Mouse (Mus musculus) granulocyte monocyte progenitor cell, adult 5-6 weeks (primary cell): ENCODE data around the gene Tmem88. TPM values are rescaled to one million over a fixed set of nuclear protein-coding genes. Genes with fewer than 3 reads are reported as not detected.

Experiments
- ATAC-seq: replicated peaks from 2 replicates; pipeline ENCODE4 v1.8.0; 2016; ENCODE audit warnings: mild to moderate bottlenecking, moderate TSS enrichment, inconsistent platforms; ENCODE audit not compliant: poor library complexity, severe bottlenecking
- total RNA-seq, 2 experiments: library from RNA; stranded (forward) in 1 of 2; stranded (reverse) in 1 of 2; fragments of 200-712, 200-1000 nt in 1 of 2; fragments of >200 nt in 1 of 2; fragmentation: Nextera tagmentation in 1 of 2; gene quantifications; 2 replicates each; pipeline ENCODE4 v1.2.3; 2014 to 2017

Tmem88 gene
- total RNA-seq, 2 experiments from 2014 or later = not detected

DNA sequence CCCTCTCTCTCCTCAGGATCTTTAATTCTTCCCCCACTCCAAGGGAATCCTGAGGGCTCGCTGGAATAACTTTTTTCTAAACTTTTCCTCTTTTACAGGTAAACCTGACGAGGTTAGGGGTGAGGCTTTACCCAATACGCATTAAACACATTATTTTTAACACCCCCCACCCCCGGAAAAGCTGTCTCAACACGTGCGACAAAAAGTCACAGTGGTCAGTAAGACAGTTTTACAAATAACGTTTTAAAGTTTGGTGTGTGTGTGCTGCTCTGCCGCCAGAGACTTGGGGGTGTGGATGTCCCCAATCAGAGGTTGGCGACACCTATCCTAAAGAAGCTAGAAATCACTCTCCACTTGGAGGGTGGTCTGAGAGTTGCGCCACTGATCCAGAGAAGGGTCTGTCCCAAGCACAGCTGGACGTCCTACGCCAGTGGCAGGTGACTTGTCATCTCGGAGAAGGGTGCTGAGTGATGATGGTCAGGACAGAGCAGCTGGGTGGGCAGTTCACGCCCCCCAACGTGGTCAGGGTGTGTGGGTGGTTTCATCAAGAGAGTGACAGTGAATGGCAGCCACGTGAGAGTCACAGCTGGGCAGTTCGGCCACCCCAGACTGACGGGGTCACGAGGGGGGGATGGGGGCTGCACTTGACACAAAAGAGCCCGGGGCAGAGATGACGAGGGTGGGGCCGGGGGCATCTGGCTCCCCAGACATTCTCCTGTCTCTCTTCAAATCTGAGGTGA, 30.2 kb downstream of the Tmem88 start:
- peak; percentile 31 for ATAC-seq

GRCm38 (mm10) chr11:69366855-69367615, 31.0 kb downstream of the Tmem88 start:
- no peak for ATAC-seq

GRCm38 (mm10) chr11:69366157-69366854, 31.7 kb downstream of the Tmem88 start:
- ATAC-seq = peak; percentile 74

DNA sequence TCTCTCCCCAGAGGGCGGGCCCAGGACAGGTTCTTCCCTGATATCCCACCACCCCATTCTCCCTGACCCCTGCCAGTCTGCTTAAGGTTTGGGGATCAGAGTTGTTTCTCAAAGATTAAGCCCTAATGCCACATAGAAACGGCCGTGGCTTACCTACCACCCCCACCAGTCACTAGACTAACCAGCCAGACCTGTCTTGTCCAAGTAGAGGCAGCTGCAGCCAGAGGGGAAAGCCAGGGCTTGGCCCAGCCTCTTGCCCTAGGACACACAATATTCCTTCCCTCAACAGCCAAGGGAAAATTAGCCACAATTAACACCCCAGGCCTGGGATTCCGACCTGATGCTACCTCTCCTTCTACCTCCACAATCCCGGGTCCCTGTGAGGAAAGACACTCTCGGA, 32.3 kb downstream of the Tmem88 start:
- no peak for ATAC-seq

DNA sequence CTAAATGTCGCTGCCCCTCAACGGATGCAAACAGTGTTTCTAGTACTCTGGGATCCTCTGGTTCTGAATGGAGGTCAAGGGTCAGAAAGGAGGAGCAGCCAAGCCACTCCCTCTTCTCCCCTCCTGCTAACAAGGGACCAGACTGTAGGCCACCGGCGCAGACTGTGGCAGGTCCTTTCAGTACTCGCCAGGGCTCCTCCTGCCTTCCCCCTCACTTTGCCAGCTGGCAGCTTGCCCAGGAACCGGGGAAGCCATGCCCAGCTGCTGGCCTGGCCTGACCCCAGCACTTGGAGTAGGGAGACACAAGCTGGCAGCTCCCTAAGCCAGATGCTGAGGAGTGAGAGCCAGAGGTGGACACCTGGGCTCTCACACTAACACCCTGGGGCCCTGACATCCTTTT, 33.1 kb downstream of the Tmem88 start:
- 0 out of 2 replicates have a peak, but pooled peaks have one; percentile 12 for ATAC-seq

DNA sequence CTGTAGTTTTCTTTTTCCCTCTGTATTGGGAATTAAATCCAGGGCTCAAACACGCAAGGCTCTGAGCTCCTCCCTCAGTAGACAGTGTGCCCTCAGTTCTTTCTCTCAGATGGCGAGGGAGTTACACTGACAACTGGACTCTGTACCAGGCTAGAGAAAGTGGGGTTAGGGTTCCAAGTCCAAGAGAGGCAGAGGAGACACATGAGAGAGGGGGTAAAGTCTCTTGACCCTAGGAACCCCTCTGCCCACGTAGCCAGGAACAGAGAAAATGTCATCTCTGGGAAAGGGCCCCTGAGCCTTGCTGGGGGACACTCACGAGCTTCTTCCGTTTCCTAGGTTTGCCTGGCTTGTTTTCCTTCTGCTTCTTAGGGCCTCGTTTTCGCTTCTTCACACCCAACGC, 33.7 kb downstream of the Tmem88 start:
- no peak for ATAC-seq

GRCm38 (mm10) chr11:69362479-69362878, 35.6 kb downstream of the Tmem88 start:
- ATAC-seq = no peak

GRCm38 (mm10) chr11:69362021-69362420, 36.0 kb downstream of the Tmem88 start:
- ATAC-seq = no peak

- no peak for ATAC-seq
Observed at GRCm38 (mm10) chr11:69357690-69358089, 40.3 kb downstream of the Tmem88 start.

GRCm38 (mm10) chr11:69356544-69356943, 41.5 kb downstream of the Tmem88 start:
- ATAC-seq = no peak

Other genes starting within 250 kb of the Tmem88 start
- not detected in 2 replicates for gene Alox12b, start 241.2 kb downstream of the Tmem88 start, total RNA-seq (2014; fragmentation: Nextera tagmentation)
- not detected in 2 replicates for gene Alox12b, start 241.2 kb downstream of the Tmem88 start, total RNA-seq (2017)
- gene Alox8, start 200.4 kb downstream of the Tmem88 start, total RNA-seq (2014; fragmentation: Nextera tagmentation) = not detected in 2 replicates
- gene Alox8, start 200.4 kb downstream of the Tmem88 start, total RNA-seq (2017) = not detected in 2 replicates
- gene Gucy2e, start 161.2 kb downstream of the Tmem88 start, total RNA-seq (2014; fragmentation: Nextera tagmentation) = not detected in 2 replicates
- gene Gucy2e, start 161.2 kb downstream of the Tmem88 start, total RNA-seq (2017) = not detected in 2 replicates
- 30.7 and 36.3 TPM in 2 replicates for gene Cntrob, start 74.5 kb downstream of the Tmem88 start, total RNA-seq (2014; fragmentation: Nextera tagmentation)
- 21.3 and 24.2 TPM in 2 replicates for gene Cntrob, start 74.5 kb downstream of the Tmem88 start, total RNA-seq (2017)
- 89.2 and 132 TPM in 2 replicates for gene Trappc1, start 74.3 kb downstream of the Tmem88 start, total RNA-seq (2014; fragmentation: Nextera tagmentation)
- 92.6 and 103 TPM in 2 replicates for gene Trappc1, start 74.3 kb downstream of the Tmem88 start, total RNA-seq (2017)
- gene Kcnab3, start 72.0 kb downstream of the Tmem88 start, total RNA-seq (2014; fragmentation: Nextera tagmentation) = not detected in 2 replicates
- 0.09 TPM in 1 of 2 replicates, not detected in the other for gene Kcnab3, start 72.0 kb downstream of the Tmem88 start, total RNA-seq (2017)
- 5.4 and 6.7 TPM in 2 replicates for gene Rnf227, start 57.8 kb downstream of the Tmem88 start, total RNA-seq (2014; fragmentation: Nextera tagmentation)
- gene Rnf227, start 57.8 kb downstream of the Tmem88 start, total RNA-seq (2017) = 4.5 and 7.6 TPM in 2 replicates
- gene Chd3, start 28.8 kb downstream of the Tmem88 start, total RNA-seq (2014; fragmentation: Nextera tagmentation) = 37.0 and 59.8 TPM in 2 replicates
- gene Chd3, start 28.8 kb downstream of the Tmem88 start, total RNA-seq (2017) = 26.9 and 37.7 TPM in 2 replicates
- 164 and 170 TPM in 2 replicates for gene Naa38, start 2.7 kb downstream of the Tmem88 start, total RNA-seq (2014; fragmentation: Nextera tagmentation)
- 112 and 181 TPM in 2 replicates for gene Naa38, start 2.7 kb downstream of the Tmem88 start, total RNA-seq (2017)
- gene Cyb5d1, start 2.6 kb downstream of the Tmem88 start, total RNA-seq (2014; fragmentation: Nextera tagmentation) = 22.8 and 25.2 TPM in 2 replicates
- 32.7 and 38.2 TPM in 2 replicates for gene Cyb5d1, start 2.6 kb downstream of the Tmem88 start, total RNA-seq (2017)
- 12.1 and 14.4 TPM in 2 replicates for gene Kdm6b, start 15.4 kb upstream of the Tmem88 start, total RNA-seq (2014; fragmentation: Nextera tagmentation)
- gene Kdm6b, start 15.4 kb upstream of the Tmem88 start, total RNA-seq (2017) = 0.99 and 2.8 TPM in 2 replicates
- gene Dnah2, start 150.9 kb upstream of the Tmem88 start, total RNA-seq (2014; fragmentation: Nextera tagmentation) = 0.11 and 3.5 TPM in 2 replicates
- not detected in 2 replicates for gene Dnah2, start 150.9 kb upstream of the Tmem88 start, total RNA-seq (2017)
- not detected in 2 replicates for gene Efnb3, start 162.0 kb upstream of the Tmem88 start, total RNA-seq (2014; fragmentation: Nextera tagmentation)
- gene Efnb3, start 162.0 kb upstream of the Tmem88 start, total RNA-seq (2017) = not detected in 2 replicates
- 8.0 and 18.8 TPM in 2 replicates for gene Wrap53, start 182.0 kb upstream of the Tmem88 start, total RNA-seq (2014; fragmentation: Nextera tagmentation)
- gene Wrap53, start 182.0 kb upstream of the Tmem88 start, total RNA-seq (2017) = 6.5 and 11.3 TPM in 2 replicates
- gene Trp53, start 182.1 kb upstream of the Tmem88 start, total RNA-seq (2014; fragmentation: Nextera tagmentation) = 215 and 226 TPM in 2 replicates
- gene Trp53, start 182.1 kb upstream of the Tmem88 start, total RNA-seq (2017) = 56.8 and 58.0 TPM in 2 replicates
- 1.7 and 3.0 TPM in 2 replicates for gene Atp1b2, start 207.7 kb upstream of the Tmem88 start, total RNA-seq (2014; fragmentation: Nextera tagmentation)
- 0.10 TPM in 1 of 2 replicates, not detected in the other for gene Atp1b2, start 207.7 kb upstream of the Tmem88 start, total RNA-seq (2017)
- not detected in 2 replicates for gene Shbg, start 219.7 kb upstream of the Tmem88 start, total RNA-seq (2014; fragmentation: Nextera tagmentation)
- not detected in 2 replicates for gene Shbg, start 219.7 kb upstream of the Tmem88 start, total RNA-seq (2017)
- not detected in 2 replicates for gene Sat2, start 223.8 kb upstream of the Tmem88 start, total RNA-seq (2014; fragmentation: Nextera tagmentation)
- gene Sat2, start 223.8 kb upstream of the Tmem88 start, total RNA-seq (2017) = 1.8 TPM in 1 of 2 replicates, not detected in the other
- 47.4 and 65.8 TPM in 2 replicates for gene Fxr2, start 234.8 kb upstream of the Tmem88 start, total RNA-seq (2014; fragmentation: Nextera tagmentation)
- 34.1 and 37.1 TPM in 2 replicates for gene Fxr2, start 234.8 kb upstream of the Tmem88 start, total RNA-seq (2017)